Mouse (Mus musculus): ENCODE data around the gene Mef2d. TPM values are rescaled to one million over a fixed set of nuclear protein-coding genes. Genes with fewer than 3 reads are reported as not detected.

Mef2d gene
- polyA plus RNA-seq, 1 experiment: 50.0 TPM

DNA sequence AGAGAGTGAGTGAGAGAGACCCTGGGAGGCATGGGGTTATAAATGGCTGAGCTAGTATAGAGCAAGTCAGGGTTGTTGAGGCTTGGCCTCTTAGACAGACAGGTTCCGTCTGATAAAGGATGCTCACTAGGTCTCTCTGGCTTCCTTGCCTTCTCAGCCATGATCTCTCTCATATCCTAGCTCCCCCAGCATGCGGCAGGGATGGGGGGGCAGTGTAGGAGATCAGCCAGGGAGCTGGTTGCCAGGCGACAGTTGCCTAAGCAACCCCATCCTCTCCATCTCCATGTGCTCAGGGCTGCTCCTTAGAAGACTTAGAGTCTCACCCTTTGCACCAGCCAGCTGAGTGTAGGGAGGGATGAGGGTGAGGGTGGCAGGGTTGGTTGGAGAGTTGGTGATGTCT lies 9.9 kb downstream of the Mef2d start:
- Histone ChIP-seq H3K4me3 (ENCODE audit: insufficient read depth, low read depth, low read length) (no peak overlapping the region), H3K27ac (replicated peaks; ENCODE audit: low read depth, low read length) (peak overlapping the region; percentile 89; the same call in 1 of the 2 replicates), H3K4me1 (ENCODE audit: control insufficient read depth, insufficient read depth, insufficient read length, low read length) (peaks cover 56% of the 10 kb centered on the region)

DNA sequence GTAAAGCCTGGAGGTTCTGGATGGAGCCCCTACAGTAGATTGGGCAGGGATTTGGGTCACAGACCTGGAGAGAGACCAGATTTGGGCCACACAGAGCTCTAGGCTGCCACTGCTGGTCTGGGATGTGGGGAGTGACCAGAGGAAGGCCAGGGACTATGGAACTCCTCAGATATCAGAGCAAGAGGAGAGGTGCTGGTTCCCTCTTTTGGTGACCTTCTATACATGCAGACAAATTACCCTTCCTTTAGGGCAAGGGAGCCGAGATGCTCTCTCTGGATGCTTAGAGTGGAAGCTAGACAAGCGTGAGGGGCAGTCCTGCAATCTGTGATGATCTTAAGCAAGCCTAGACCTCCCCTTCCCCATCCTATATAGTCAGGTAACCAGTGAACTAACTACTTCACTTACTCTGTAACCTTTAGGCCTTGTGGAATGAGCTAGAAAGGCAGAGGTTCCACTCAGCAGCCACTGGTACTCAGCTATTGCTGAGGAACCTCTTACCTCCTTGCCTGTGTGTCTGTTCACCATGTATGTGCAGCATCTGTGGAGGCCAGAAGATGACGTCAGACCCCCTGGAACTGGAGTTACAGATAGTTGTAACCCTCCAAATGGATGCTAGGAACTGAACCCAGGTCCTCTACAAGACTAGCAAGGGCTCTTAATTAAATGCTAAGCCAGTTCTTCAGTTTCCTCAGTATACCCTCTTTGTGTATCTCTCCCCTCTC lies 11.3 kb downstream of the Mef2d start:
- Histone ChIP-seq H3K27ac (replicated peaks; ENCODE audit: low read depth, low read length) (no peak overlapping the region), H3K4me1 (ENCODE audit: control insufficient read depth, insufficient read depth, insufficient read length, low read length) (peaks cover 42% of the 10 kb centered on the region), H3K4me3 (ENCODE audit: insufficient read depth, low read depth, low read length) (no peak overlapping the region)

DNA sequence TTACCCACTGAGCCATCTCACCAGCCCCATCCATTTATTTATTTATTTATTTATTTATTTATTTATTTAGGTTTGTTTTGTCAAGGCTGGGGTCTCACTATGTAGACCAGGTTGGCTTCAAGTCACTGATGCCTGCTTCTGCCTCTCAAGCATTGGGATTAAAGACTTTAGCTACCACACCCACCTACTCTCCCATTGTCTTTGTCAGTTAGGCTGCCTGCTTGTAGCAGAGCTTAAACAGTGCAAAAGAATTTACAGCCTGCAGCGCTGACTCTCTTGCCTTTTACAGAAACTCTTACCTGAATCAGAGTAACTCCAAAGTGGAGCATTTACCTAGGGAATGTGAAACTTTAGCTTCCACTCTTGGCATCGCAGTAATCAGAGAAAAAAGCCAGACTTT lies 12.1 kb downstream of the Mef2d start:
- Histone ChIP-seq H3K4me1 (ENCODE audit: control insufficient read depth, insufficient read depth, insufficient read length, low read length) (peaks cover 34% of the 10 kb centered on the region), H3K27ac (replicated peaks; ENCODE audit: low read depth, low read length) (no peak overlapping the region), H3K4me3 (ENCODE audit: insufficient read depth, low read depth, low read length) (no peak overlapping the region)

DNA sequence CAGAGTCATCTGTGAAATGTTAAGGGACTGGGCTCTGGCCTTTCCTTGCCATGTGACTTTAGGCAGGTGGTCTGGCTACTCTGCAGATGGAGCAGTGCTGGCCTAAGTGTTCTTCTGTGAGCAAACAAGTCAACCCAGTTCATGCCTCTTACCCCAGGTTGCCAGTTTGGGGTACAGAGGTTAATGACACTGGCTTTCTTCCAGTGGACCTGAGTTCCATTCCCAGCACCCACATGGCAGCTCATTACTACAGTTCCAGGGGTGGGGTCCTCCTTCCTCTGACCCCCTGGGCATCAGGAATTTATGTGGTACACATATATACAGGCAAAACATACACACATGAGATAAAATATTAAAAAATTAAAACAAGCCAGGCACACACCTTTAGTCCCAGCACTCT lies 14.6 kb downstream of the Mef2d start:
- Histone ChIP-seq H3K27ac (replicated peaks; ENCODE audit: low read depth, low read length) (no peak overlapping the region), H3K4me3 (ENCODE audit: insufficient read depth, low read depth, low read length) (no peak overlapping the region), H3K4me1 (ENCODE audit: control insufficient read depth, insufficient read depth, insufficient read length, low read length) (peaks cover 12% of the 10 kb centered on the region)

DNA sequence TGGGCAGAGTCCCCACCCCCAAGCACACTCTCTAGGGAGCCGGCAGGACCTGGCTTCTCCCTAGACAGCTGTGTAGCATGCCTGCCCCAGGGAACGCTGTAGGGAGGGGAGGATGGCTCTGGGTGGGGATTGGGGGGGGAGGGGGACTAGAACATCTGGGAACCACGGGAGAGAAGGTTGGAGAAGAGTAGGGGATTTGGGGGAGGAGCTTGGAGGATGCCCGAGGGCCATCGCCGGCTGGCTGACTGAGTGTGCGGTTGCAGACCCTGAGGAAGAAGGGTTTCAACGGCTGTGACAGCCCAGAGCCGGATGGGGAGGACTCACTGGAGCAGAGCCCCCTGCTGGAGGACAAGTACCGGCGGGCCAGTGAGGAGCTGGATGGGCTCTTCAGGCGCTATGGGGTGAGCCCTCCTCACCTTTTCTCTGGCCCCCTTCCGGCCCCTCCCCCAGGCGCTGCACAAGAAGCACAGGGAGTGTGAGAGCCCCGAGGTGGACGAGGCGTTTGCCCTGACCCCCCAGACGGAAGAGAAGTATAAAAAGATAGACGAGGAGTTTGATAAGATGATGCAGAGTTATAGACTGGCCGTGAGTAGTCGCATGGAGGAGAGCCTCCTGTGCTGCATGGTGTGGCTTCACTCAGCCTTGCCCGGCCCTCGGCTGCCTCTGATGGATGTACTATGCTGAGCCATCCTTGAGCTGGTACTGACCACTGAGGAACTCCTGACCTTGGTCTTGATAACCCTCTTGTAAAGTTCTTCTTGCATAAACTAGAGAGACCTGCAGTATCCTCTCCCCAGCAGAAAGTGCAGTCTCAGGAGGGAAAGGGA lies 15.8 kb downstream of the Mef2d start:
- Histone ChIP-seq H3K4me1 (ENCODE audit: control insufficient read depth, insufficient read depth, insufficient read length, low read length) (peaks cover 8% of the 10 kb centered on the region), H3K27ac (replicated peaks; ENCODE audit: low read depth, low read length) (no peak overlapping the region), H3K4me3 (ENCODE audit: insufficient read depth, low read depth, low read length) (no peak overlapping the region)

DNA sequence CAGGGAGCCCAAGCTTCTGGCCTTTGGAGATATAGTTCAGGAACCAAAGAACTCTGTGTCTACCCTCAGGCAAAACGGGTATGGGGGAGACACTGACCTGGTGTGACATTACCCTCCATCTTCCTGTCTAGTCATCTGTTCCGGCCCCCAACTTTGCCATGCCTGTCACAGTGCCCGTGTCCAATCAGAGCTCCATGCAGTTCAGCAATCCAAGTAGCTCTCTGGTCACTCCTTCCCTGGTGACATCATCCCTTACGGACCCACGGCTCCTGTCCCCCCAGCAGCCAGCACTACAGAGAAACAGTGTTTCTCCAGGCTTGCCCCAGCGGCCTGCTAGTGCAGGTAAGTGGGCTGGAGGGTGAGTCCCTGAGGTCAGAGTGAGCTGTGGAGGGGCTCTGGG lies 16.8 kb downstream of the Mef2d start:
- peaks cover 2% of the 10 kb centered on the region; the same call in 1 of the 2 replicates for H3K4me1 ChIP-seq (ENCODE audit: control insufficient read depth, insufficient read depth, insufficient read length, low read length)
- H3K4me3 ChIP-seq (ENCODE audit: insufficient read depth, low read depth, low read length): no peak overlapping the region
- H3K27ac ChIP-seq (replicated peaks; ENCODE audit: low read depth, low read length): no peak overlapping the region

DNA sequence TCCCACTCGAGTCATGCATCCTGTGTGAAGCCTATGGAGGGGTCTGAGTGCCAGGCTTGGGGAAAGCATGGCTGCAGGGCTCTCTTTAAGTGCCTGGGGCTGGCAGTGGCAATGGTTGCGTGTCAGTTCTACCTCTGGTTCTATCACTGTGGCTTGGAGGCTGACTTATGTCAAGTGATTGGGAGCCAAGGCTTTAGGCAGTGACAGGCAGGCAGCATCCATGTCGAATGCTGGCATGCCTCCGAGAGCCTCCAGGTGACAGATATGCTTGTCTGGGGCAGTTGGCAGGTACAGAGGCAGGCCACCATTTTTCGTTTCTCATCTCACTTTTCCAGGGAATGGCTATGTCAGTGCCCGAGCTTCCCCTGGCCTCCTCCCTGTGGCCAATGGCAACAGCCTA lies 18.7 kb downstream of the Mef2d start:
- H3K4me3 ChIP-seq (ENCODE audit: insufficient read depth, low read depth, low read length): no peak overlapping the region
- H3K4me1 ChIP-seq (ENCODE audit: control insufficient read depth, insufficient read depth, insufficient read length, low read length): peaks cover 2% of the 10 kb centered on the region; the same call in 1 of the 2 replicates
- H3K27ac ChIP-seq (replicated peaks; ENCODE audit: low read depth, low read length): no peak overlapping the region

DNA sequence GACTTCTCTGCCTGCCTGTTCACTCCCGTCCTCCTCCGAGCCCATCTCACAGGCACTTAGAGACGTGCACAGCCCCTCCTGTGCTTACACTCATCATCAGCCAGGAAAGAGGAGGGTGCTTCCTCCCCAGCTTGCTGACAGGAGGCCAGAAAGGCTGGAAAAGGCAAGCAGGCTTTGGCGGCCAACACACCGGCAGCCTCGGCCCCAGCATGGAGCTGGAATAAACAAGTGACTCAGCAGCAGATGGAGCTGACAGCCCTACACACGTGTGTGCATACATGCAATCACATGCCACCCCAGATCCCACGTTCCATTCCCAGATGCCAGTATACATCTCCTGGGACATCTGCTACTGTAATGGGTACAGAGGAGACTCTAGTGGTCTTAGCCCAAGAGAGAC lies 20.1 kb downstream of the Mef2d start:
- Histone ChIP-seq H3K4me1 (ENCODE audit: control insufficient read depth, insufficient read depth, insufficient read length, low read length) (peaks cover 2% of the 10 kb centered on the region; the same call in 1 of the 2 replicates), H3K4me3 (ENCODE audit: insufficient read depth, low read depth, low read length) (no peak overlapping the region), H3K27ac (replicated peaks; ENCODE audit: low read depth, low read length) (no peak overlapping the region)

DNA sequence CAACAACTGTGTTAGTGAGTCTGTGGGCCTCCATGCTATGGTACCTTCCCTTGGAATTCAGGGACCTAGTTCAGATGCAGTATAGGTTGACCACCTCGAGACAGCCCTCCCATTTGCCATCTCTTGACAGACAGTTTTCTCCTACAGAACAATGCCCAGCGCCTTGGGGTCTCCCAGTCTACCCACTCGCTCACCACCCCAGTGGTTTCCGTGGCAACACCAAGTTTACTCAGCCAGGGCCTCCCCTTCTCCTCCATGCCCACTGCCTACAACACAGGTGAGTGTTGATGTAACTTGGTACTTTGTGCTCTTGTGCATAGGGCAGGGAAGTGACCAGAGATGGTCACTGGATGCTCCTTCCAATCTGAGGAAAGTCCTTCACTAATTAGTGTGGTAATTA lies 20.6 kb downstream of the Mef2d start:
- Histone ChIP-seq H3K27ac (replicated peaks; ENCODE audit: low read depth, low read length) (no peak overlapping the region), H3K4me3 (ENCODE audit: insufficient read depth, low read depth, low read length) (no peak overlapping the region), H3K4me1 (ENCODE audit: control insufficient read depth, insufficient read depth, insufficient read length, low read length) (peaks cover 2% of the 10 kb centered on the region; the same call in 1 of the 2 replicates)

DNA sequence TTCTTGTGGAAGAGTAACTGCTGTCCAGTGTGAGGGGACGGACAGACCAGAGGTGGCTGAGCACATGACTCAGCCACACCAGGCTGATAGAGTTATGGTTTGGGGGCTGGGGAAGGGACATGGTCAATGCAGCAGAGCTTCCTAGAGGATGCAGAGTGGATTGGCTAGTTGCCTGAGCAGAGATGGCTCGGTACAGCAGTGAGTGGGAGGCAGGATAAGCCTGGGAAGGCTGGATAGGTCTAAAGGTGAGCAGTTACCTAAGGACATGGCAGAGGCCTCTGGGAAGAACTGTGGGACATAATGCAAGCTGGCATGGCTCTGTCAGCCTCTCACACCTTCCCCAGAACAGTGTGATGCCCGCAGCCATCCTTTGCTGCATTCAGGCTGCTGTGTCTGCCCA lies 21.7 kb downstream of the Mef2d start:
- Histone ChIP-seq H3K27ac (replicated peaks; ENCODE audit: low read depth, low read length) (no peak overlapping the region), H3K4me1 (ENCODE audit: control insufficient read depth, insufficient read depth, insufficient read length, low read length) (peaks cover 2% of the 10 kb centered on the region; the same call in 1 of the 2 replicates), H3K4me3 (ENCODE audit: insufficient read depth, low read depth, low read length) (no peak overlapping the region)

DNA sequence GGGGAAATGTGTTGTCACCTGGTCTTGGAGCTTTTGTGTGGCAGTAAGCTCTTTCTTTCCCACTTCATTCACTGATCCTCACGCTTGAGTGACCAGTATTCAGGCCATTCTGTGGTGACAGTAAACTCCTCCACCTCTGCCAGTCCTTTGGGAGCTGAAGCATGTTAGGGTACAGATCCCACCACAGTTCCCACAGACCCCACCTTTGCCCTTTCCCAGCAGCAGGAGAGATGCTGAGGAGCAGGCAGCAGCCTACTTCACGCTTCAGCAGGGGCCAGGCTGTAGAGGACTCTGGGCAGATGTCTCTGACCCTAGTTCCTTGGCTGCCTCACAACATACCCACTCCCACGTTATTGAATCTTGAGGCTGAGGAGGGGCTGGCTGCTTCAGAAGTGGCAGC lies 22.1 kb downstream of the Mef2d start:
- Histone ChIP-seq H3K4me1 (ENCODE audit: control insufficient read depth, insufficient read depth, insufficient read length, low read length) (peaks cover 2% of the 10 kb centered on the region; the same call in 1 of the 2 replicates), H3K27ac (replicated peaks; ENCODE audit: low read depth, low read length) (no peak overlapping the region), H3K4me3 (ENCODE audit: insufficient read depth, low read depth, low read length) (no peak overlapping the region)

DNA sequence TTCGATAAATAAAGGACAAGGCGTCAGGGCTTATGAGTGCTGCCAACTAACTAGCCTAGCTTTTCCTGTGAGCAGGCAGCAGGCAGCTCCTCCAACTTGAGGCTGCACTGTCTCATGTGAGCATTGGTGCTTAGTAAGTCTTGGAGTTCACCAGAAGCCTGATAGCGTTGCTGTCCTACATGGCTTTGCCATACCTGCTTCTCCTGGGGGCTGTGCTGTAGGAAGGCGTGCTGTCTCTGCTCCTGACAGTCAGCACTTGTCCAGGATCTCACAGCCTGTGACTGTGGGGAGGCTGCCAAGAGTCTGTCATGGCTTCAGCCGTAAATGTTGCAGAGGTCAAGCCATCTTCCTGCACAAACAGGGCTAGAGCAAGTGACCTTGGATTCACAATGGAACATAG lies 23.9 kb downstream of the Mef2d start:
- H3K27ac ChIP-seq (replicated peaks; ENCODE audit: low read depth, low read length): peak overlapping the region; percentile 73
- no peak overlapping the region for H3K4me3 ChIP-seq (ENCODE audit: insufficient read depth, low read depth, low read length)
- H3K4me1 ChIP-seq (ENCODE audit: control insufficient read depth, insufficient read depth, insufficient read length, low read length): peaks cover 2% of the 10 kb centered on the region; the same call in 1 of the 2 replicates

DNA sequence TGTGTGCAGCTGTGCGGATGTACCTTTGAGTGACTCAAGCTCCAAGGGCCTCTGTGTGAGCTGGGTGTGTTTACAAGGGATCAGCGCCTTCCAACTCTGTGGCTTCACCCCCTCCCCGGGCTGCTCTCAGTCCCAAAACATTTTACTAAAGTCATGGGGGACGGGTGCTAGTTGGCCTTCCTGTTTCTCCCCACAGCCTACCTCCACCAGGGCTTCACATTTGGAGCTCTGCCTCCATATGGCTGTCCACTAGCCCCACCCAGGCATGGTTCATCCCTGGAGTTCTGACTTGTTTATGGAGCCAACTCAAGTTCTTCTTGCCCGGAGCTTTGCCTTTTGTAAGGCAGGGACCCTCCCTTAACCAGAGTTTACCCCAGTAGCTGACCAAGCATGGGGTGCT lies 28.2 kb downstream of the Mef2d start:
- no peak overlapping the region for H3K4me3 ChIP-seq (ENCODE audit: insufficient read depth, low read depth, low read length)
- peaks cover 4% of the 10 kb centered on the region for H3K4me1 ChIP-seq (ENCODE audit: control insufficient read depth, insufficient read depth, insufficient read length, low read length)
- H3K27ac ChIP-seq (replicated peaks; ENCODE audit: low read depth, low read length): no peak overlapping the region

DNA sequence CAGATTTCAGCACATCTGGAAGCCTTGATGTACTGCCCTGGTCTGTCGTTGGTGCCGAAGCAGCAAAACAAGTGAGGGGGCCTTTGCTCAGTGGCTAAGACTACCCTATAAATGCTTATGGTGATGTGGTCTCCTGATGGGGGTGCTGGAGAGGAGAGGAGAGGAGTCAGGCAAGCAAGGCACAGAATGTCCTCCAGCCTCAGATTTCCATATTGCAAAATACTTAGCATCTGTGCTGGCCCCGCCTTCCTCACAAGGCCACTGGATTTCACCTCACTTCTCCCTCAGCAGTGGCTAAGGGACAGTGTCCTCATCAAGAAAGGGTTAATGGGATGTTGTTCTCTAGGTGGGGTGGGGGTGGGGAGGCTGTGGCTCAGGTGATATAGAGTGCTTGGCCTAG lies 30.3 kb downstream of the Mef2d start:
- H3K27ac ChIP-seq (replicated peaks; ENCODE audit: low read depth, low read length): 0 out of 2 replicates have a peak overlapping the region, but pooled peaks have one; percentile 9

DNA sequence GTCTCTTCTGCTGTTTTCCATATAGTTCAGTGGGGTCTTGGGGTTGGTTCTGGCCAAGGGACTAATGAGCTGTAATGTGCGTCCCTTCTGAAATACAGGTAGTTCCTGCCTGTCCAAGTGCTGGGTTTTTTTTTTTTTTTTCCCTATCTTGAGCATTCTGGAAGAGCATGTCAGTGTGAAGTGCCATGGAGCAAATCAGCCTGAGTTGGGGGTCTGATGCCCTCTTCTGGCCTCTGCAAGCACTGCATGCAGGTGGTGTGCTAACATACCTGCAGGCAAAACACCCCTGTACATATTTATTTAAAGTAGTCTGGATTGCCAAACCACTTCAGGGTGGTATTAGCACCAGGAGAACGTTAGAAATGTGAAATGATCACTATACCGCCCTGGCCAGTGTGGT lies 31.2 kb downstream of the Mef2d start:
- Histone ChIP-seq H3K27ac (replicated peaks; ENCODE audit: low read depth, low read length) (no peak overlapping the region), H3K4me3 (ENCODE audit: insufficient read depth, low read depth, low read length) (no peak overlapping the region), H3K4me1 (ENCODE audit: control insufficient read depth, insufficient read depth, insufficient read length, low read length) (peaks cover 4% of the 10 kb centered on the region)

More for the DNA sequence above, 30.3 kb downstream of the Mef2d start:
- H3K4me3 ChIP-seq (ENCODE audit: insufficient read depth, low read depth, low read length): no peak overlapping the region
- H3K4me1 ChIP-seq (ENCODE audit: control insufficient read depth, insufficient read depth, insufficient read length, low read length): peaks cover 4% of the 10 kb centered on the region
